Mouse (Mus musculus) lung, embryonic 15.5 days (tissue): ENCODE measurements around the gene Myh3. TPM values are rescaled to one million over a fixed set of nuclear protein-coding genes. Genes with fewer than 3 reads are reported as not detected.

Experiments
- ATAC-seq: fragments of 200-750 bp; cut with Nextera tagmentation; 2 replicates; pipeline ENCODE4 v1.8.0; 2017; ENCODE audit warnings: moderate number of reproducible peaks, borderline replicate concordance; ENCODE audit not compliant: low FRiP score, low TSS enrichment; ENCODE audit errors: extremely low read depth
- H3K27ac ChIP-seq: fragments of 300-500 bp; sonication (generic); 2 replicates; pipeline ENCODE4 v1.5.1; 2015; ENCODE audit warnings: moderate library complexity, mild to moderate bottlenecking, inconsistent platforms
- H3K27me3 ChIP-seq: fragments of 300-500 bp; sonication (generic); 2 replicates; pipeline ENCODE4 v1.6.1; 2015; ENCODE audit warnings: inconsistent platforms
- H3K36me3 ChIP-seq: fragments of 300-500 bp; sonication (generic); 2 replicates; pipeline ENCODE4 v1.6.1; 2015; ENCODE audit warnings: inconsistent platforms
- H3K4me1 ChIP-seq: fragments of 300-500 bp; sonication (generic); 2 replicates; pipeline ENCODE4 v1.6.1; 2015; ENCODE audit warnings: inconsistent platforms
- H3K4me2 ChIP-seq: fragments of 300-500 bp; sonication (generic); 2 replicates; pipeline ENCODE4 v1.6.1; 2015; ENCODE audit warnings: inconsistent platforms, mild to moderate bottlenecking, moderate library complexity
- H3K4me3 ChIP-seq: fragments of 300-500 bp; sonication (generic); 2 replicates; pipeline ENCODE4 v1.5.1; 2015; ENCODE audit warnings: mild to moderate bottlenecking, inconsistent platforms
- H3K9ac ChIP-seq: fragments of 300-500 bp; sonication (generic); 2 replicates; pipeline ENCODE4 v1.6.1; 2015; ENCODE audit warnings: inconsistent platforms
- H3K9me3 ChIP-seq: fragments of 300-500 bp; sonication (generic); 2 replicates; pipeline ENCODE4 v1.6.1; 2016; ENCODE audit warnings: inconsistent platforms
- WGBS: fragments of 180-500 bp; shearing (Covaris S2); methylation state at CpG from one replicate; pipeline ENCODE4 v1.1.7; 2015; 5-methylcytosine and 5-hydroxymethylcytosine counted together
- polyA plus RNA-seq: library from polyadenylated mRNA; unstranded; fragments of >200 nt; fragmentation: Nextera tagmentation; extraction: Ambion mirVana; gene quantifications from 2 replicates; pipeline ENCODE4 v1.2.1, GENCODE M21; 2015

The Myh3 gene
- polyA plus RNA-seq, 1 experiment from 2014 or later, result 0.59 TPM

DNA sequence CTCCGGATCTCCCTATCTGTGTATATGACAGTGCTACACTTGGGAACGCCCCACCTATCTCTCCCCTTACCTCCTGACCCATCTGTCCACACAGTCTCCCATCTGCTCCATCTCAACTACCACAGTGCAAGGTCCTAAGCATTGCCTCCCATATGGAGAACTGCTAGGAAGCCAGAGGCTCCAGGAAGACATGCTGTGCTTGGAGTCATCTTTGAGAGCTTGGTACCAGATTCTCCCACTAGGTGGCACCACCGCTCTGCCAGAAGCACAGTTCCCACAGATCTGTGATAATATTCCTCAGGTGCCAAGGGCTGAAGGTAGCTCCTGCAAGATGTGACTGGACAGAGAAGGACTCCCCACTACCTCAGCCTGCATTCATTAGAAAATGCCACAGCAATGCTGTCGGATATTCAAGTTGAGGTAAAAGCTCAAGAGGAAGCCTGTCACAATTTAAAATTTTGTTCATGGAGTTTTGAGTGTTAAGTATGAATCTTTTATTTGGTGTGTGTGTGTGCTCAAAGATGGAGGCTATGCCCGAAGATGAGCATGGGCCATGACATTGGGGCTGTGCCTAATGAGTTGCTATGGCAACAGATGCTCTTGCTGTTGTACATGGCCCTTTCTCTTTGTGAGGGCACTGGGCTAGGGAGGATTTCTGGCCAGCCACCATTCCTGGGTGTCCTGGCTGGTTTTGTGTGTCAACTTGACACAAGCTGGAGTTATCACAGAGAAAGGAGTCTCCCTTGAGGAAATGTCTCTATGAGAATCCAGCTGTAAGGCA is 32.3 kb downstream of the Myh3 start:
- no peaks in the 10 kb centered on the region for H3K9me3 ChIP-seq

DNA sequence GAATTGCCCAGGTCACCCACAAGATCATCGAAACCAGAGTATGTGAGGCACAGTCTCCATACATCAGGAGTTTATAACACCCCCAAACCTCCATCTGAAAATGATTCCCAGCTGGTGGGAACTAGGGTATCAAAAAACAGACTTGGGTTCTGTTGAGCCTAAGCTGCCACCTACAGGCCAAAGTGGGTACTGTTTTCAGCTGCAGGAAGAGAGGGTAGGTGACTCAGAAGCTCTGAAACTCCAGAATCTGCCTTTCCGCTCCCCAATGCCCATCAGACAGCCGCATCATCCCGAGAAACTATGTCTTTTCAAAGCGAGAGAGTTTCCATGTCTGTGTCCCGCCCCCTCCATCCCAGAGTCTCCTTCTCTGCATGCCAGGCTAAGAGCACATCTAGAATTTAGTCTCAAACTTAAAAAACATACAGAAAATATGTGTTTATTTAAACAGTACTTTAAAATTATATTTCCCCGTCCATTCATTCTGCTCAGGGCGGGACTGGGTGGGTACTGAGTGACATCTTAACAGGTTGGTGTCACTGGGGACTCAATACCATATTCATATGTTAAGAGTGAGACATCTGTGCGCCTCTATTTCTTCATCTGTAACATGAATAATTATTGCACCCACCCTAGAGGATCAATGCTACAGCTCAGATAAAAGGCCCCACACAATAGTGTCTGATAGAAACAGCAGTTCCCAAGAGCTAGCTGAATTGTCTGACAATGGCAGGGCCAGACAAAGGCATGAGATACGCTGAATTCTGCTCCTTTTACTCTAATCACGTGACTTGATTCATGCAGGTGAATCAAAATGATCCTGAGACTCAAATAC is 34.1 kb downstream of the Myh3 start:
- Histone ChIP-seq H3K4me2 (no peak overlapping the region), H3K4me1 (no peaks in the 10 kb centered on the region), H3K27me3 (no peaks in the 10 kb centered on the region; the same call in 1 of the 2 replicates), H3K27ac (no peak overlapping the region), H3K4me3 (no peak overlapping the region), H3K9me3 (no peaks in the 10 kb centered on the region), H3K36me3 (no peaks in the 10 kb centered on the region), H3K9ac (no peak overlapping the region)
- ATAC-seq, result no peak
- 22% methylated on average over 11 of the region's 11 CpGs for whole genome bisulfite sequencing

More for the DNA sequence above, 32.3 kb downstream of the Myh3 start:
- no peak overlapping the region for H3K4me2 ChIP-seq
- ATAC-seq, result no peak
- 38% methylated on average over 5 of the region's 5 CpGs for WGBS
- no peak overlapping the region for H3K9ac ChIP-seq
- no peaks in the 10 kb centered on the region for H3K36me3 ChIP-seq
- H3K4me3 ChIP-seq, result no peak overlapping the region
- H3K27ac ChIP-seq, result no peak overlapping the region
- H3K27me3 ChIP-seq, result no peaks in the 10 kb centered on the region; the same call in 1 of the 2 replicates
- no peaks in the 10 kb centered on the region for H3K4me1 ChIP-seq

DNA sequence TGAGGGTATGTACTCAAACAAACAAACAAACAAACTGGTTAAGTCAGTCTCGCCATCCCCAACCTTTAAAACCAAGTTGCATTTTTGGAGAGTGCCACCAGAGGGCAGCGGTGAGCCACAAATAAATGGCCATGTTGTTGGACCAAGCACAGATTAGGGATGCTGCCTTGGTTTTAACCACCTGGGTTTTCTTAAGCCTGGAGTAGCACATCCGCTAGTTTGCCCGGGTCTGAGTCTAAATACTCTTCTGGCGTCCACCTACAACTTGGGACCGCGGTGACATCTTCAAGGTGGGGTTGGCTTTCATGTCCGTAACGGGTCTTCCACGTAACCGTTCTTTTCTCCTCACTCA is 34.7 kb downstream of the Myh3 start:
- Histone ChIP-seq H3K9ac (no peak overlapping the region), H3K4me2 (no peak overlapping the region), H3K9me3 (no peaks in the 10 kb centered on the region), H3K4me1 (no peaks in the 10 kb centered on the region), H3K36me3 (no peaks in the 10 kb centered on the region), H3K4me3 (no peak overlapping the region), H3K27me3 (no peaks in the 10 kb centered on the region; the same call in 1 of the 2 replicates), H3K27ac (no peak overlapping the region)
- ATAC-seq, result no peak
- 41% methylated on average over 11 of the region's 11 CpGs for WGBS

DNA sequence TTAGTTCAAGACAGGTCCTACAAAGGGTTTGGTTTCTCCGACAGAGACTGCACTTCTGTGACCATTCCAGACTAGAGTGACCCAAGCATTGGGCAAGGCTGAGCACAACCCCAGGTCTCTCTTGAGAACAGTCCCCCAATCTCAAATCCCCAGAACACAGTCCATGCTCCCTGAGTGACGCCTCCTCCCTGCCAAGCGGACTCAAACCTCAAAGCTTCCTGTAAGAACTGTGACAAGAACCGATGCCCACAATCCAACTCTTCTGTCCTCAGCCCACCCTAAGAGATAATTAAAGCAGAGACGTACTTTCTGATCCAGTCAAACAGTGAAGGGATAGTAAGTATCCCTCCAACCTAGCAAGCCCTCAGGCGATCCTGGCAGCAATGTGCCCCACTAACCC is 35.3 kb downstream of the Myh3 start:
- H3K27me3 ChIP-seq, result no peaks in the 10 kb centered on the region; the same call in 1 of the 2 replicates
- no peak overlapping the region for H3K4me2 ChIP-seq
- WGBS, result 82% methylated on average over 6 of the region's 6 CpGs
- no peak overlapping the region for H3K4me3 ChIP-seq
- no peaks in the 10 kb centered on the region for H3K4me1 ChIP-seq
- no peak overlapping the region for H3K27ac ChIP-seq
- H3K9ac ChIP-seq, result no peak overlapping the region
- no peaks in the 10 kb centered on the region for H3K9me3 ChIP-seq
- no peak for ATAC-seq
- H3K36me3 ChIP-seq, result no peaks in the 10 kb centered on the region

DNA sequence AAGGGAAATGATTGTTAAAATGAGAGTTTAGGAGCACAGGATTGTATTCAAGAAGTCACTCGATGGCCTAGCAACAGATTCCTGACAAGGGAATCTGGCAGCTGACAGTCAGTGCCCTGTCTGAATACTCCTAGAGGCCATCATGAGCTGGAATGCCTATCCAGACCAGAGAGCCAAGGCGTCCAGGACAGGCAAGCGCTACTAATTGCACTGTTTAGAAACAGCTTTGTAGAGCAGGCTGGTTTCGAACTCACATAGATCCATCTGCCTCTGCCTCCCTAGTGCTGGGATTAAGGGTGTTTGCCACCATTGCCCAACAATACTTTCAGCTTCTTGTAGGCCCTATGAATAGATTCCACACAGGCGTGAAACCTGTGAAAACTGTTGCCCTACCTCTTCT is 36.2 kb downstream of the Myh3 start:
- H3K4me1 ChIP-seq, result no peaks in the 10 kb centered on the region
- no peak overlapping the region for H3K27ac ChIP-seq
- no peak overlapping the region for H3K9ac ChIP-seq
- WGBS, result 86% methylated on average over 5 of the region's 5 CpGs
- no peaks in the 10 kb centered on the region; the same call in 1 of the 2 replicates for H3K27me3 ChIP-seq
- H3K4me2 ChIP-seq, result no peak overlapping the region
- no peaks in the 10 kb centered on the region for H3K9me3 ChIP-seq
- no peak for ATAC-seq
- no peak overlapping the region for H3K4me3 ChIP-seq
- H3K36me3 ChIP-seq, result no peaks in the 10 kb centered on the region

DNA sequence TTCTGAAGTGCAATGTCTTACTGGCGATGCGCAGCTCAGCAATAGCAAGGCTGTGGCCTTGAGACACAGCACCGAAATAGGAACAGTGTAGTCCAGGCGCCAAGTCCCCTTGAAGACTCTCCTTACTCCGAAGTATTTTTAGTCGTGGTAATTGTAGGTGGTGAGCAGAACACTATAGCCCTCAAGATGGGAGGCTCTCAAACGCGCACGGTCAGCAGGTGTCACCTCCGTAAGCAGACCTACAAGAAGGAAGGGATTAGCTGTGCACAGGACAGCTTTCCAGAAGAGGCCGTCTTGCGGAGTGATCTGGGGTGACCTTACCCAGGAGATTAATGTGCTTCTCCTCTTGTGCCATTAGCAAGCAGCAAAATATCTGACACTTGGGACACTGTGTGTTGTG is 36.8 kb downstream of the Myh3 start:
- no peak for ATAC-seq
- no peak overlapping the region for H3K27ac ChIP-seq
- H3K4me1 ChIP-seq, result no peaks in the 10 kb centered on the region
- no peaks in the 10 kb centered on the region for H3K9me3 ChIP-seq
- H3K9ac ChIP-seq, result no peak overlapping the region
- no peaks in the 10 kb centered on the region; the same call in 1 of the 2 replicates for H3K27me3 ChIP-seq
- WGBS, result 84% methylated on average over 12 of the region's 12 CpGs
- H3K4me3 ChIP-seq, result no peak overlapping the region
- no peak overlapping the region for H3K4me2 ChIP-seq
- no peaks in the 10 kb centered on the region for H3K36me3 ChIP-seq

DNA sequence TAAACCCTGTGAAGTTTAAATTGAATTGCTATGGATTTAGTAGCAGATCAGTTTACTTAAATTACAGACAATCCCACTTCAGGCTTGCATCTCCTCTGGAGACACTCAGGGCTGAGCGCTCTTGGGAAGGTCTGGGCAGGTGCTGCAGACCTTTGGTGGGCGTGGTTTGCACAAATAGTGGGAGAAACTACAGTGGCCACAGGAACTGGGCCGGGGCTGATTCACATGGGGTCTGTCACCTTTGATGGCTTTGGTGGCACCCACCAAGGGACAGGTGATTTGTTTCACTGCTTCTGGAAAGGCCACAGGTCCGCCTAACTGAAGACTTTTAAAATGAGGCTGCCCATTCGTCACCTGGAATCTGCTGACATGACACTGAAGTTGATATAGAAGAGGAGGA is 38.6 kb downstream of the Myh3 start:
- WGBS, result 61% methylated on average over 5 of the region's 5 CpGs
- H3K4me2 ChIP-seq, result no peak overlapping the region
- no peak overlapping the region for H3K4me3 ChIP-seq
- no peaks in the 10 kb centered on the region for H3K9me3 ChIP-seq
- H3K27me3 ChIP-seq, result no peaks in the 10 kb centered on the region
- no peak overlapping the region for H3K27ac ChIP-seq
- H3K4me1 ChIP-seq, result no peaks in the 10 kb centered on the region
- no peaks in the 10 kb centered on the region for H3K36me3 ChIP-seq
- ATAC-seq, result no peak
- H3K9ac ChIP-seq, result no peak overlapping the region

DNA sequence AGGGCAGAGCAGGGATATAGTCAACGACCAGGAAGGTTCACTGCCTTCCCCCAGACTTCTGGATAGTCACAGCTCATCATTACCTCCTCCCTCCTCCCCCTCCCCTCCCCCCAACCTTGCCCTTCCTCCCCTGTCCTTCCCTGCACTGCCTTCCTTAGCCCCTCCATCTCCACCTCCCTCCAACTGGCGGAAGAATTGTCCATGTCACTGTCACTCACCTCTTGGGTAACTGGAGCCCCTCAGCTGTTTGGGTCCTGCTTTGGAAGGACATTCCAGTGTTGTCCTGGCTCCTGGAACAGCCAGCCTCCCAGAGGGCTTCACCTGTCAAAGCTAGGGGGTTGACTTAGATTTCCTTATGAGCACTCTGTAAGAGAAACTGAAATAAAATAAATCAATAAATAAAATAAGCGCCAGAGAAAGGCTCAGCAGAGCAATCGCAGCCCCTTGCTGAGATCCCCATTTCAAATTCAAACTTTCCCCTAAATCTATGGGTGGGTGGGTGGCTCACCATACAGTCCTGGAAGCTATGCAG is 41.5 kb downstream of the Myh3 start:
- no peaks in the 10 kb centered on the region for H3K27me3 ChIP-seq
- ATAC-seq, result no peak
- WGBS, result 40% methylated on average over 4 of the region's 4 CpGs
- H3K9me3 ChIP-seq, result no peaks in the 10 kb centered on the region
- no peak overlapping the region for H3K27ac ChIP-seq
- H3K4me3 ChIP-seq, result no peak overlapping the region
- no peaks in the 10 kb centered on the region for H3K4me1 ChIP-seq
- no peak overlapping the region for H3K9ac ChIP-seq
- no peaks in the 10 kb centered on the region for H3K36me3 ChIP-seq
- no peak overlapping the region for H3K4me2 ChIP-seq

DNA sequence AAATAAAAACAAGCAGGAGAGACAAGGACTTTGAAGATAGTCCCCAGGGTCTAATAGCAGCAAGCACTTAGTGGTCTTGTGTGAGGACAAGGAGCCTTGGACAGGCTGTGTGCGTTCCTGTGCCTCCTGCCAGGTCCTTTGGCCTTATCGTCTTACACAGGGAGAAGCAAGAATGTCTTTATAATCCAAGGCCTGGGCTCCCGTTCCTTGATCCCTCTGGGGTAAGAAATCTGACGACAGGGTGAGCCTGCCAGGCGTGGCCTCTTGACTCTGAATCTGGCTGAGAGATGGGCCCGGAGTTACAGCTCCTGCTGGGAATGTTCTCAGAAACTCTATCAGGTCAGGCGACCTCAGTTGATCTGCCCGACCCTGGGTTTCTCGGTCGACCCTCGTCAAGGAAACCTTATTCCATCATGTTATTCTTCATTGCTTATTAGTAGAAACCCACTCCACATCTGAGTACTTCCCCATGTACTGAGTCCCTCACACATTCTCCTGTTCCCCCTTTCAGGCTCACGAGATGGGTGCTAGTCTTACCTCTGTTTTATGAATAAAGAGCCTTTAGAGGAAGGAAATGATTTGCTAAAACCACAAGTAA is 42.7 kb downstream of the Myh3 start:
- Histone ChIP-seq H3K4me2 (no peak overlapping the region), H3K27me3 (no peaks in the 10 kb centered on the region), H3K4me3 (no peak overlapping the region), H3K9me3 (no peaks in the 10 kb centered on the region), H3K4me1 (no peaks in the 10 kb centered on the region), H3K27ac (no peak overlapping the region), H3K36me3 (no peaks in the 10 kb centered on the region), H3K9ac (no peak overlapping the region)
- ATAC-seq, result no peak
- WGBS, result 56% methylated on average over 12 of the region's 12 CpGs

DNA sequence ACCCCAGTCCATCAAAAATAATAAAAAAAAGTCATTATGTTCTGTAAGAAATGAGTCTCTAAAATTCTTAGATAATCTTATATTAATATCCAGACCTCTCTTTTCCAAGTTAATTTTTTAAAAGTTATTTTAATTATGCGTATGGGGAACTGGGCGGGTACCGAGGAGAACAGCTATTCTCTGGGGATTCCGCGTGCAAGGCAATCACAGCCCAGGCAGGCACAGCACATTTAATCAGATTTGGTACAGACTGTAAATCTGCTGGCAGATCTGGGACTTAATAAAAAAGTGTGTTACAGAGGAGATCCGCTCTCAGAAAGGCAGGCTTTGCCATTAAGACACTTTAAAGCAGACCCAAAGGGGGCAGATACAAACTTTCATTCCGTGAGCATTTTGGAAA is 46.8 kb downstream of the Myh3 start:
- ATAC-seq, result no peak
- no peaks in the 10 kb centered on the region for H3K36me3 ChIP-seq
- H3K9ac ChIP-seq, result no peak overlapping the region
- no peak overlapping the region for H3K27ac ChIP-seq
- no peak overlapping the region for H3K4me3 ChIP-seq
- 83% methylated on average over 7 of the region's 7 CpGs for WGBS
- H3K9me3 ChIP-seq, result no peaks in the 10 kb centered on the region
- no peaks in the 10 kb centered on the region for H3K27me3 ChIP-seq
- H3K4me2 ChIP-seq, result no peak overlapping the region
- no peaks in the 10 kb centered on the region for H3K4me1 ChIP-seq

DNA sequence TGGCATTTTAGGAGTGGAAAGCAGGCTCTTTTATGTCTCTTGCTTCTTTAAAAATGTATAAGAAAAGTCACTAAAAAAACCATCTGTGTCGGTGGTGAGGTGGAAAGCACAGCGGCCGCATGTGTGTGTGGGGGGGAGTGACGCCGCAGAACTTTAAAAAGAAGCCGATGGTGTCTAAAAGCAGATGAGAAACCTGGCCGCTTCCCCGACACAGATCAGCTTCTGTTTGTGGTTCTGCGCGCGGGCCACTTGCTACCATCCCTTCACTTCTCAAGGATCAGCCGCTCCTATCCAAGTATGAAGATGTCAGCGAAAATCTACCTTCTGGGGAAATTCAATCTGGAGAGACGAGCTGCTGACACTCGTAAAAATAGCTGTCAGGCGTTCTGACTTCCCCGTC is 47.3 kb downstream of the Myh3 start:
- ATAC-seq, result no peak
- Histone ChIP-seq H3K9ac (no peak overlapping the region), H3K4me3 (no peak overlapping the region), H3K4me2 (no peak overlapping the region), H3K27ac (no peak overlapping the region), H3K36me3 (no peaks in the 10 kb centered on the region), H3K9me3 (no peaks in the 10 kb centered on the region), H3K4me1 (no peaks in the 10 kb centered on the region), H3K27me3 (no peaks in the 10 kb centered on the region)
- WGBS, result 70% methylated on average over 17 of the region's 17 CpGs

DNA sequence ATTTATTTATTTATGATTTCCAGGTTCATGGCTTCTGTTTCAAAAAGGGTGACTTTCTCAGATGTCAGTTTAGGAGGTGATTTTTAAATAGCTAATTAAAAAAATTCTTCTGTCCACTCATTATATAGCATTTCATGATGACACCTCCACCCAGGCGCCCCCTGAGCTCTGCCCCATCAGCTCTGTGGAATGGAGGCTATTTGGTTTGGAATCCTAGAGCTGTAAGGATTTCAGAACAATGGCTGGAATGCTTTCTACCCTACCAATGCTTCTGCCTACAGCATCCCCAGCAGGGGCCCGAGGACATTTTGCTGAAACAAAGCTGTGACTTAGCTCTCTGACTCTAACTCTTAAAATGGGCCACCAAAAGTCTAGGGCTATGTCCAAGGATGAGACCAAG is 55.4 kb downstream of the Myh3 start:
- Histone ChIP-seq H3K4me3 (no peak overlapping the region), H3K36me3 (no peaks in the 10 kb centered on the region), H3K9me3 (no peaks in the 10 kb centered on the region), H3K4me1 (no peaks in the 10 kb centered on the region), H3K27me3 (no peaks in the 10 kb centered on the region), H3K27ac (no peak overlapping the region), H3K9ac (no peak overlapping the region), H3K4me2 (no peak overlapping the region)
- WGBS, result 69% methylated on average over 2 of the region's 2 CpGs
- no peak for ATAC-seq
